Mouse (Mus musculus) megakaryocyte progenitor cell, adult 5-6 weeks (primary cell): ENCODE results near the gene Slc35b2. TPM values are rescaled to one million over a fixed set of nuclear protein-coding genes. Genes with fewer than 3 reads are reported as not detected.

Experiments used
- ATAC-seq: replicated peaks from 2 replicates; pipeline ENCODE4 v1.8.0; 2016; ENCODE audit warnings: mild to moderate bottlenecking, moderate TSS enrichment, inconsistent platforms; ENCODE audit not compliant: poor library complexity
- total RNA-seq, 2 experiments: library from RNA; stranded (forward) in 1 of 2; stranded (reverse) in 1 of 2; fragments of 157-497, 149-512 nt in 1 of 2; fragments of 200-1000 nt in 1 of 2; gene quantifications; 2 replicates each; pipeline versions ENCODE4 v1.2.3 to v1.2.4; 2015 to 2017

The Slc35b2 gene
- total RNA-seq, 2 experiments from 2014 or later: 85.9 to 120 TPM

DNA sequence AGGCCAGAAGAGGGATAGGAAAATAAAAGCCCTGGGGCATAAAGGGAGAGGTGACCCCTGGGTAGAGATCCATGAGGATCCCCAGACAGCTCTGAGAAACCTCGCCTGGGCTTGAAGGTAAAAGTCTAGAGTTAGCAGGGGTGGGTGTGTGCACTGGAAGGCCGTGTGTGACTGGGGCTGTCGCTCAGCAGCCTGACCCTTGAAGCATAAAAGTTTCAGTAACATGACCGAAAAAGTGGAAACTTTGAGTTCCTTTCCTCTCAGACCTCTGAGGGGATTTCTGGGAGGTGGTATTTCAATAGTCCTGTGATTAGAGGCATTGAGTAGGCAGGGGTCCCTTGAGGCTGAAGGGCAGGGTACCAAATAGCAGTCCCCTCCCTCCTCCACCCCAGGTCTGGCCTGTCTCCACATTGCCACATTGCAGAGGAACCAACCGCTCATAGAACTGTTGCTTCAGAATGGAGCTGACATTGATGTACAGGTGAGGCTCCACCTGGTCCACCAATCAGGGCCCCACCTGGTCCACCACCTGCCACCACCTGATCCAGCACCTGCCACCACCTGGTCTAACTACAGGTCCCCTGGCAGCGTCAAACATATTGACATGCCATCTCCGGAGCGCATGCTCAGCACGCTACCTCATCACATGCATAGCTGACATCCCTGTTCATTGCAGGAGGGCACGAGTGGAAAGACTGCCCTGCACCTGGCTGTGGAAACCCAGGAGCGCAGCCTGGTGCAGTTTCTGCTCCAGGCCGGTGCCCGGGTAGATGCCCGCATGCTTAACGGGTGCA is 3.7 kb upstream of the Slc35b2 start:
- ATAC-seq: no peak

DNA sequence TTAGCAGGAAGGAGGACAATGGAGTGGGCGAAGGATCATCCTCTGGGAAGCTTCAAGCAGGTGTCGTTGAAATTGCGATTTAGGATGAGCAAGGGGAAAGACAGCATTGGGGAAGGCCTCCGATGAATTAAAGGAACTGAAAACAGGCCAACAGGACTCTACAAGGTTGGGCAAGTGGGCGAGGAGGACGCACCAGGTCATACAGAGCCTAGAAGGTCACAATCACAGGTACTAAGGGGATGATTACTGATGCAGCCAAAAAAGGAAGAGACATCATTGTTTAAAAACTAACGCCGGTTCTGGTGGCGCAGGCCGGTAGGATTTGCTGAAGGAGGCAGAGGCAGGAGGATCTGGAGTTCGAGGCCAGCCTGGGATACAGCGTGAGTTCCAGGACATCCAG is 458 bp upstream of the Slc35b2 start:
- no peak for ATAC-seq

DNA sequence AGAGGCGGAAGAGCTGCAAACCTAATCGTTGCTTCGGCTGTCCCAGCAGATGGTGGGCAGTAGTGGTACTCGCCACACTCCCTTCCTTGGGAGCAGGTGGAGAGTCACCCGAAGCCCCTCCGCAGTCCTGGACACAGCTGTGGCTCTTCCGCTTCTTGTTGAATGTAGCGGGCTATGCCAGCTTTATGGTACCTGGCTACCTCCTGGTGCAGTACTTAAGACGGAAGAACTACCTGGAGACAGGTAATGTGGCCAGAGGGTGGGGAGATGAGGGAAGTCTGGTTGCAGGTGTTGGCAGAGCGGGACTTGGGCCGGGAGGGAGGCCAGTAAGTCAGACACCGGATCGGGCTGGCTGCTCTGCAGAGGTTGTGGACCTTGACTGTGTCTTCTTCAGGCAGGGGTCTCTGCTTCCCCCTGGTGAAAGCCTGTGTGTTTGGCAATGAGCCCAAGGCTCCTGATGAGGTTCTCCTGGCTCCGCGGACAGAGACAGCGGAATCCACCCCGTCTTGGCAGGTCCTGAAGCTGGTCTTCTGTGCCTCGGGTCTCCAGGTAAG is 934 bp downstream of the Slc35b2 start:
- no peak; the same call in 1 of the 2 replicates for ATAC-seq

DNA sequence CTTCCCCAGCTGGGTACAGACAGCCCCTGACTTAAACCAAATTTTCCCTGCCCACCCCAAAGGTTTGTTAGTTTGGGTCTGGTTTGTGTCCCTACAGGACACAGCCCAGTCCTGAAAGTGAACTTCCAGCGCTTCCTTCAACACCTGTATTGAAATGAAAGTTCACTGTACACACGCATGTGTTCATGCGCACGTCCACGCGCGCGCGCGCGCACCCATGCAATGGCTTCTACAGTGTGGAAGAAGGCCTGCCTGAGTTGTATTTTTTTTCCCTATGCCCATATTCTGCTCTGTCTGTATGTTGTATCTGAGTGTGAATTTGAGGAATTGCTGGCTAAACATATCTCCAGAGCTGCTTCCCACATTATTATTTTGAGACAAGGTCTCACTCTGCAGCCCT is 1.4 kb downstream of the Slc35b2 start:
- ATAC-seq: no peak

DNA sequence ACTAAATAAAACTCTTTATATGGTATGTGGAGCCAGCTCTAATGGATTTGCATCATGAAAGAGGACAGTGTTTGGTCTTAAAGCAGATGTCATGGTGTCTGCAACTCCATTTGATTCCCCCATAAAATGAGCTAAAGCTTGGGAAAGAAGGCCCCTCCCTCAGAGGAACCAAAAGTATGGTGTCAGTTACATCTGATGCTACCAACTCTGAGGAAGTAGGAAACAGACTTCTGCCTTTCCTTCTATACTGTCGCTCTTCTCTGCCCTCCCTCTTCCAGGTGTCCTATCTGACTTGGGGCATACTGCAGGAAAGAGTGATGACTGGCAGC is 2.3 kb downstream of the Slc35b2 start:
- no peak for ATAC-seq

DNA sequence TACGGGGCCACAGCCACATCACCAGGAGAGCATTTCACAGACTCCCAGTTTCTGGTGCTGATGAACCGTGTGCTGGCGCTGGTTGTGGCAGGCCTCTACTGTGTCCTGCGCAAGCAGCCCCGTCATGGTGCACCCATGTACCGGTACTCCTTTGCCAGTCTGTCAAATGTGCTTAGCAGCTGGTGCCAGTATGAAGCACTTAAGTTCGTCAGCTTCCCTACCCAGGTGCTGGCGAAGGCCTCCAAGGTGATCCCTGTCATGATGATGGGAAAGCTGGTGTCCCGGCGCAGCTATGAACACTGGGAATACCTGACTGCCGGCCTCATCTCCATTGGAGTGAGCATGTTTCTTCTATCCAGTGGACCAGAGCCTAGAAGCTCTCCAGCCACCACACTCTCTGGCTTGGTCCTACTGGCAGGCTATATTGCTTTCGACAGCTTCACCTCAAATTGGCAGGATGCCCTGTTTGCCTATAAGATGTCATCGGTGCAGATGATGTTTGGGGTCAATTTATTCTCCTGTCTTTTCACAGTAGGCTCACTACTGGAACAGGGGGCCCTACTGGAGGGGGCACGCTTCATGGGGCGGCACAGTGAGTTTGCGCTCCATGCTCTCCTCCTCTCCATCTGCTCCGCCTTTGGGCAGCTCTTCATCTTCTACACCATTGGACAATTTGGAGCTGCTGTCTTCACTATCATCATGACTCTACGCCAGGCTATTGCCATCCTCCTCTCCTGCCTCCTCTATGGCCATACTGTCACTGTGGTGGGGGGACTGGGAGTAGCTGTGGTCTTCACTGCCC is 2.9 kb downstream of the Slc35b2 start:
- peak; percentile 5; the same call in 1 of the 2 replicates for ATAC-seq

DNA sequence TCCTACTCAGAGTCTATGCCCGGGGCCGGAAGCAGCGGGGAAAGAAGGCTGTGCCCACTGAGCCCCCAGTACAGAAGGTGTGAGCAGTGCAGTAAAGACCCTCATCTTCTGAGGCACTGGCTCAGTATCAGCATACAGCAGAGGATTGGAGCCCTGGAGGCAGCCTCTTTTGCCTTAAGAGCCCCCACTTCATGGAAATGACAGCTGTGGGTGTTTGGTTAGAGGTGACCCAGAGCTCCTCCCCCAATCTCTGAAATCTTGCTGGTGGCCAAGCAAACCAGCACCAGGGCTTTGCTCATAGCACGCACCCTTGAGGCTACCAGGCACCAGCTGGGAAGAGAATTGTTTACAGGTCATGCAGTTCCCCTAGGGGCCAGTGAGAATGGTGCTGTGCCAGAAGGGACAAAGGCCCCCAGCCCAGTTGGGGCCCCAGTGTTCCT is 3.5 kb downstream of the Slc35b2 start:
- peak; percentile 11; the same call in 1 of the 2 replicates for ATAC-seq

DNA sequence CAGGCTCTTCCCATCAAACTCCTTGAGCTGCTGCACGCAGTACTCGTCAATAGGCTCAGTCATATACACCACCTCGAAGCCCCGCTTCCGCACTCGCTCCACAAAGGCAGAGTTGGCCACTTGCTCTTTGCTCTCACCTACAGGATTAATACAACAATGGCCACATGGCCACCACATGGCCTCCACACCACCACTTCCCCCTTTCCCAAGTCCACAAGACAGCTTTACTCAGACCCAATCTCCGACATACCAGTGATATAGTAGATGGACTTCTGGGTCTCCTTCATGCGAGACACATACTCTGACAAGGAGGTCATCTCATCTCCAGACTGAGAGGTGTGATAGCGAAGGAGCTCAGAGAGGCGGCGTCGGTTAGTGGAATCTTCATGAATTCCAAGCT is 5.3 kb downstream of the Slc35b2 start:
- no peak for ATAC-seq

DNA sequence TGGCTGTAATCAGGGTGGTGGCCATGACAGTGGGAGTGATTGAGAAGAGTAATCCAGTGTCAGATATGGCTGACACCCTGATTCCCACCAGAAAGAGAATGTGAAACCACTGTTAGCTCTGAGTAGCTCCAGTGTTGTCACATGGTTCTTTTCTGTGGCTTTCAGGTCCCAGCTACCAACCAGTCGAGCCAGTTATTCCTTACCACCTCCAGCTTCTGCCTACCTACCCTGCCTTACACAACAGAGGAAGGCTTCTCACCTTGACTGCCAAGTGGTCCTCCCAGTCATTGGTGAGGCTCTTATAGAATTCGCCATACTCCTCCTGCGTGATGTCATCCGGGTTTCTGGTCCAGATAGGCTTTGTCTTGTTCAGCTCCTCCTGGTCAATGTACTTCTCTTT is 6.3 kb downstream of the Slc35b2 start:
- ATAC-seq: no peak

DNA sequence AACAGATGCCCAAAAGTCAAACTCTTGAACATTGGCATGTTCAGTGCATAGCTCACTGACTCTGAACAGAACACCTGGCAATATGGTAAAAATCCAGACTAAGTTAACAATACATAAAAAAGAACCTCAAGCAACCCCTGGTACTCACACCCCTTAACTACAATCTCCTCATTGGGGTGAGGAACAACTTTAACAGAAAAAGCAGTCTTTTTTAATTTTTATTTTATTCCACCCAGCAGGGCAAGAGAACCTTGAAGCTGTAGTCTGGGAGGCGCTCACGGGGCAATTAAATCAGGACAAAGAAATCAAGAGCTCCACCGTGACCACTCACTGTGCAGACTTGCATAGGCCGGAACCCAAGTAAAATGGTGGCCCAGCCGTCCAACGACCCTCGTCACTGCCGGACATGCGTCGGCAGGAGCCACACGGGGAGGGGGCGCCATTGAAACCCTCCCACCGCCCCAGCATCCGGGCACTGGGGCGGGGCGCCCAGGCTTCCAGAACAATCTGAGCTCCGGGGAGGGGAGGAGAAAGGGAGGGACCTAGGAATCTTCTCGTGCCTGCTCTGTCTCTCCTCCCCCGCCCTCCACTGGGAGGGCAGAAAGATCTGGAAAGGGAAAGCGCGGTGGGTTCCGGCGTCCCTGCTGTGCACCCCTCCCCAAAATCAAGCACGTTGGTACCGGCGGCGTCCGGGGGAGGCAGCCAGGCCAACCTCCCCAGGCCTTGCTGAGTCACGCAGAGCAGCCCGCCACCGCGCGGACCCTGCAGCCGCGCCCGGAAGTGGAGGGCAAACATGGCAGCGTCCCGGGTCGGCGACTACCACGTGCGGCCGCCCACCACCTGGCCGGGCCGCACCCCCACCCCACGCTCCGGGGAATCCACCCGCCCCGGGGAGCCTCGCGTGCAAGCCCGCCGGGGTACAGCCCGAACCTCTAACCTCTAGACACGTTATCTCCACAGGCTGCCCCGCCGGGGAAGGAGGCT is 8.7 kb downstream of the Slc35b2 start:
- peak; percentile 38 for ATAC-seq

DNA sequence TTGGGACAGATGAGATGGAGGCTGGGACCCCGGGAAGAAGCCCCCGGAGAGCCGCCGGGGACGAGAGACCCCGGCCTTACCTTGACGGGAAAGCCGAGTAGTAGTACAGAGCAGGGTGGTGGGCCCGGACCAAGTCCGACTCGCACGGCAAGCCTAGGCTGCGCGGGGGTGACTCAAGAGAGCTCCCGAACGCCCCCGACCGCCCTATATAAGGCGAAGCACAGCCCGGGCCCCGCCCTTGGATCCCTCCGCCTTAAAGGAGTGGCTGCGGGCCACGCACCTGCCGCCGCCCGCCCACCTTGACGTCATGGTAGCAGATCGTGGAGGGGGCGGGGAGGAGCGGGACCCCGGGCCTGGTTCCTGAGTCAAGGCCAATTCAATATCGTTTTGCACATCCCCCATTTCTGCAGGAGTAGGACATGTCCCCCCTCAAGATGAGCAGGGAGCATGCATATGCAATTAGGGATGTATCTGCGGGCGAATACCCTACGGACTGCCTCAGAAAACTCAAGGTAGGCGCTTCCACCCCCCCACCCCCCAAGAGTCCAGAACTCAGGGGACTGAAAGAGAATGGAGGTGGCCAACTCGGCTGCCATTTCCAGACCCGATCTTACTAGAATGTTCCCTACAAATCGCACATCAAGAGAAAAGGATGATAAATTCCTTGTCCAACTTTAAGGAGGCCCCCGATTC is 9.6 kb downstream of the Slc35b2 start, which contains the start of gene Hsp90ab1:
Hsp90ab1 (minus strand) TSS at position 185 of the 693 bp plus-strand sequence.
- ATAC-seq: peak; percentile 65

DNA sequence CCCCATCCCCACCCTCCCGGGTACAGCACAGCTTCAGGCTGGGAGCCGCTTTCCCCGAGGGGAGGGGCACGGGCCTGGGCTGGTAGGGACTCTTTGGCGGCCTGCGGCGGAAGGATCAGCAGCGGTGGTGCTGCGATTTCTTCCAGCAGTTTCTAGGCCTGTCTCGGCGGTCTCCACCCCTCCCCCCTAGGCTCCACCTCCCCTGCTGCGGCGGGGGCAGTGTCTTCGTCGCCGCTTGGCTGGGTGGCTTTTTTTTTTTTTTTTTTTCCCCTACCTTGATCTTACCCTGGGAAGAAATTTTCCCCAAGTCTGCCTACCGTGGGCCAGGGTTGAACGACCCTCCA is 10.1 kb downstream of the Slc35b2 start:
- ATAC-seq: peak; percentile 59

DNA sequence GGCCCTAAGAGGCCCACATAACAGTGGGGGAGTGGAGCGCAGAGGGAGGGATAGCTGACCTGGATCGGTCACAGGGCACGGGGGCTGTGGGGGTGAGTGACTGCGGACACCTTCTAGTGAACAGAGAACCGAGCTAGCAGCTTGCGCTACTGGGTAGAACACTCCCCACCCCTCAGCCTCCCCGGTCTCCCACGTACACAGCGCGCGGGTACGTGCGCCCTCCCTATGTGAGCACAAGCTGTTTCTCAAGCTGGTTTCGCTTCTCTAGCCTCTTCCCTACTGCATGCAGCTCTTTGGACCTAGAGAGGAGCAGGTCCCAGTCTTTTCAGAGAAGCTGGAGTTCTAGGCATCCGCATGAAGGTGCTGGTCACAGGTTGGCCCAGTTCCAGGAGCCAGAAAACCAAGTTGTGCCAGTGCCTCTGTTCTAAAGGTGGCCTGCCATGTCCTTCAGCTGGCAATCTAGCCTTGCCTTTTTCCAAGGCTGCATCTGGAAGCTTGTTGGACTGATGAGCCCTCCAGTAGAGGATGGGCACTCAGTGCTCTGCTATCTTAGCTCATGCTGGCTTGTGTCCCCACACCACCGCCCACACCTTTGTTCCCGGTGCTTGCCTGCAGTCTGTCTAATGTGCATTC is 10.6 kb downstream of the Slc35b2 start:
- ATAC-seq: peak; percentile 21

DNA sequence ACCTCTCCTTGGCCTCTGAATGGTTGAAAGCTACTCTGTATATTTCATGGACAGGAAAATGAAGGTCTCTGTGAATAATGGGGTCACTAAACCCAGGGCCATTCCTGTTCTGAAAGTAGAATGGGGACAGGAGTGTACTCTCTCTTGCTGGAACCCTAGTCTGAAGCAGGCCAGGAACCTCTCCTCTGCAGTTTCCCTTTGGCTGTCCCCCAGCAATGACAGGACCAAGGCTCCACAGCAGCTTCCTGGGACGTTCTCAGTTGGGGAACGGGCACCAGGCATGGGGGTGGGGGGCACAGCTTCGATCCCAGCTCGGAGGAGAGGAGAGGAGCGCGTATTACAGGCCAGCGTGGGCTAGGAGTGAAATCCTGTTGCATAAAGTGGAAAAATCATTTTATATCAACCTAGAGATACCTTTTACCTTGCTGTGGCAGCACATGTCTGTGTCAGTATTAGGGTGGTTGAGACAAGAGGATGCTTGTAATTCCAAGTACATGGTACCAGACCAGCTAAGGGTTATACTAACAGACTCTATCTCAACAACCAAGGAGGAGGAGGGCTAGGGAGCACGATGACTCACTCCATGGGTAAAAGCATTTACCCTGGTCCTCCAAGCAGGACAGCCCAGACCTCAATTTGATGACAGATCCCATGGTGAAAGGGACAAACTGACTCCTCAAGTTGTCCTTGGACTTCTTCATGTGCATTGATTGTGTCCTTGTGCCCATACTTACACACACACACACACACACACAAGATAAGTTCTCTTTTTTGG is 11.6 kb downstream of the Slc35b2 start:
- no peak for ATAC-seq

DNA sequence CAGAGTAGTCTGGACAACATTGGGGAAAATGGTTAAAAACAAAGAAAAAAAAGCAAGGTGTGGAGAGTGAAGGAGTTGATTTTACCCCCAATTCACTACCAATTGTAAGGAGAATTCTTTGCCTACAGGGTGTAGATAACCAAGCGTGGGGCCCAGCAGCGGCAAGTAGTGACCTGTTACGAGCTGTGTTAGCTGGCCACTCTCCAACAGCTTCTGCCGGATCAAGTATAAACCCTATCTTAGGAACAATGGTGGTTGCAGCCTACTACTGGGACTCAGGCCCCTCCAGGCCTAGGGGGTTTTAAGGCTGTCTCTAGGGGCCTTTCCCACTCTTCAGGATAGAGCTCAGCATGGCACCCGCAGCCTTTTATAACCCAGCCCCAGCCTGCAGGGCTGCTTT is 14.6 kb downstream of the Slc35b2 start:
- ATAC-seq: 0 out of 2 replicates have a peak, but pooled peaks have one; percentile 7

DNA sequence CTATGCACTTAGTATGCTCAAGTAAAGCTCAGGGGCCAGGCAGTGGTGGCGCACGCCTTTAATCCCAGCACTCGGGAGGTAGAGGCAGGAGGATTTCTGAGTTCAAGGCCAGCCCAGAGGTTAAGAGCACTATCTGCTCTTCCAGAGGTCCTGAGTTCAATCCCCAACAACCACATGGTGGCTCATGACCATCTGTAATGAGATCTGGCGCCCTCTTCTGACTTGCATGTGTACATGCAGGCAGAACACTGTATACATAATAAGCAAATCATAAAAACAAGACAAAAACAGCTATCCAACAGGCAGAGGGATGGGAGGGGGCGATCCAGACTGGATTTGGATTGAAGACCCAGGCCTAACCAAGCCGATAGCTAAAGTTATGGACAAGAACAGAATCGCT is 15.2 kb downstream of the Slc35b2 start:
- ATAC-seq: 0 out of 2 replicates have a peak, but pooled peaks have one; percentile 10

DNA sequence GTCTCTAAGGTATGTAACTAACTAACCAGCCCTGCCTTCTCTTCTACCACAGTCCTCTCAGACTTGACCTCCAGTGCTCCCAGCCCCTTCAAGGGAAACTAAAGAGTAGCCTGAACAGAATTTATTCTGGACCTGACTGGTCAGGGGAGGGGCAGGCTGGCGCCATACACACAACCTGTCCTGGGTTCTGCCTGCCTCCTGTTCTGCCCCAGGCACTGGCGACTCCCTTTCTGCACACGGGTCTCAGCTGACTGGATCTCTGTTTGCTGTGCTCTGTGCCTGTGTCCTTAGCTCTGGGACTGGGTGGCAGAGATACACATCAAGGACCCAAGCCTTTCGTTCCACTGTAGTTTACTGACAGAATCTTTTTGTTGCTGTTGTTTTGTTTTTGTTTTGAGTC is 15.9 kb downstream of the Slc35b2 start:
- ATAC-seq: no peak

DNA sequence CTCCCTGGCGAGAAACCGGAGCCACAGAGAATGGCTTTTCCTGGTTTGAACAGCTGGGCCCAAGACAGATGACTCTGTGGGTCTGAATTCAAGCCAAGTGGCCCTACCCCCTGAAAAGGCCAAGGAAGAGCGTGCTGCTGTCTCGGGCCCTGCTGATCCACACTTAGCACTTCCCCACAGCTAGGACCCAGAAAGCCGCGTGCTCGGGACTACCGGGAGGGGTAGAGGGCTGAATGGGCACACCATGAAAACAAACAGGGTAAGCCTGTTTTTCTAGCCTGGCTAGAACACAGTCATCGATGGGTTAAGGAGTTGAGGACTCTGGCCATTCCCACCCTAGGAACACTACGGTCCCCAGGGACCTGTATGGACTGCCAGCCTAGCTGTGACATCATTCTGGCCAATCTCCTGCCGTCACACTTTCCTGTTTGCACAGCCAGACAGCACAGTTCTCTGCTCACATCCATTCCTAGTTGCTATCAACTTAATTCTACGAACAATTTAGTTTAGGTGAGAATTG is 17.3 kb downstream of the Slc35b2 start:
- ATAC-seq: no peak
